Mouse (Mus musculus): ENCODE measurements around the gene Pappa.
A peak's percentile ranks its signal among the peaks of the same experiment; 100 is the strongest.

Gene Pappa

GRCm38 (mm10) chr4:65166288-65166835 lies 42.4 kb downstream of the Pappa start:
- no peak for DNase-seq (ENCODE audit: low spot score)

GRCm38 (mm10) chr4:65174505-65174904 lies 50.5 kb downstream of the Pappa start:
- DNase-seq (ENCODE audit: low spot score): no peak

- no peak for DNase-seq (ENCODE audit: low spot score)
Measured at GRCm38 (mm10) chr4:65178146-65178545, 54.2 kb downstream of the Pappa start.

GRCm38 (mm10) chr4:65187236-65187635 lies 63.3 kb downstream of the Pappa start:
- DNase-seq (ENCODE audit: low spot score): no peak

GRCm38 (mm10) chr4:65187716-65188115 lies 63.7 kb downstream of the Pappa start:
- no peak for DNase-seq (ENCODE audit: low spot score)

GRCm38 (mm10) chr4:65188921-65189485 lies 65.0 kb downstream of the Pappa start:
- peak; percentile 39 for DNase-seq (ENCODE audit: low spot score)

- DNase-seq (ENCODE audit: low spot score): no peak
Measured at GRCm38 (mm10) chr4:65192810-65193209, 68.8 kb downstream of the Pappa start.

- no peak for DNase-seq (ENCODE audit: low spot score)
Measured at GRCm38 (mm10) chr4:65195971-65196370, 72.0 kb downstream of the Pappa start.

GRCm38 (mm10) chr4:65203666-65204065 lies 79.7 kb downstream of the Pappa start:
- DNase-seq (ENCODE audit: low spot score): no peak

- no peak for DNase-seq (ENCODE audit: low spot score)
Measured at GRCm38 (mm10) chr4:65205446-65205845, 81.5 kb downstream of the Pappa start.

- DNase-seq (ENCODE audit: low spot score): no peak
Measured at GRCm38 (mm10) chr4:65209369-65210015, 85.5 kb downstream of the Pappa start.

GRCm38 (mm10) chr4:65216682-65217081 lies 92.7 kb downstream of the Pappa start:
- no peak for DNase-seq (ENCODE audit: low spot score)

- no peak for DNase-seq (ENCODE audit: low spot score)
Measured at GRCm38 (mm10) chr4:65217651-65218364, 93.8 kb downstream of the Pappa start.

GRCm38 (mm10) chr4:65223901-65224300 lies 99.9 kb downstream of the Pappa start:
- no peak for DNase-seq (ENCODE audit: low spot score)

- DNase-seq (ENCODE audit: low spot score): no peak
Measured at GRCm38 (mm10) chr4:65238540-65238998, 114.6 kb downstream of the Pappa start.

GRCm38 (mm10) chr4:65242434-65242931 lies 118.5 kb downstream of the Pappa start:
- no peak for DNase-seq (ENCODE audit: low spot score)

GRCm38 (mm10) chr4:65243245-65243644 lies 119.3 kb downstream of the Pappa start:
- DNase-seq (ENCODE audit: low spot score): peak; percentile 42

GRCm38 (mm10) chr4:65245015-65245414 lies 121.0 kb downstream of the Pappa start:
- DNase-seq (ENCODE audit: low spot score): no peak

- DNase-seq (ENCODE audit: low spot score): no peak
Measured at GRCm38 (mm10) chr4:65245440-65245839, 121.5 kb downstream of the Pappa start.

GRCm38 (mm10) chr4:65252193-65252592 lies 128.2 kb downstream of the Pappa start:
- DNase-seq (ENCODE audit: low spot score): no peak

- DNase-seq (ENCODE audit: low spot score): no peak
Measured at GRCm38 (mm10) chr4:65254073-65254472, 130.1 kb downstream of the Pappa start.

GRCm38 (mm10) chr4:65267066-65267465 lies 143.1 kb downstream of the Pappa start:
- DNase-seq (ENCODE audit: low spot score): no peak

GRCm38 (mm10) chr4:65269996-65270395 lies 146.0 kb downstream of the Pappa start:
- no peak for DNase-seq (ENCODE audit: low spot score)
